12 mouse cellular contexts compared by ENCODE assay signal in the genomic region with DNA sequence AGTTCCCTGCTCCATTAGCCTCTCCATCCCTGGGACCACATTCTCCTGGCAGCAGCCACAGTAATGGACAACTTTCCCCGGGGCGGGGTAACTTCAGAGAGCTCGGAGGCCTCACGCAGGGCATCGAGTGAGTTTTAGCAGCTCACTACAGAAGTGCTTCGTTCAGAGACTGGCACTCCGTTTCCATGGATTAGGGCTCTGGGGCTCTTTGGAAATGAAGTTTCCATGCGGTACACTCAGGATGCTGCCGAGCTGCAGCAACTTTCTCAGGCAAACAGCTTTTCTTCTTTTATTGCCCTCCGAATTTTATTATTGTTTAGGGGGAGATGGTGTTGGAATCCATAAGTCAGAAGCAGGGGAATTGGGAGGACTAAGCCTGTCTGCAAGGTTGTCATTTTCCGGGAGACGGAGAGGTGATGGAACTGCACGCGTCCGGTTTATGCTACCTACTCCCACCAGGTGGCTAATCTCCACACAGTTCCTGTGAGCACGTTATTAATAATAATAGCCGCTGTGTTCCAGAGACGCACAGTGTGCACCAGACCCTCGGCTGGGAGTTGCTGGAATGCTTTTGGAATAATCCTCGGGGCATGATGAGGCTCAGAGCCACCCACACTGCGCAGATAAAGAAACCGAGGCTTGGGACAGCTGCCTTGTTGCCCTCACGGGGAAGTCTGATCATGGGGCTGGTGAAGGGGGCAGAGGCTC.
DNase-seq lines count a peak whose midpoint lies in the region; ATAC-seq and TF ChIP-seq lines count a peak whose summit lies in the region.
"Had no signal": no experiment of that assay in that cellular context is flagged by ENCODE, and none has a peak within 500 bp of the region (broad histone marks: within the 10 kb centered on the region; RNA-seq: fewer than 3 reads in every experiment).

No protein-coding gene starts in this region.

- no peaks in the 10 kb centered on the region for H3K9me3 ChIP-seq in heart, embryonic 16.5 days (replicated peaks; ENCODE audit: control insufficient read depth, low read length)
- H3K9me3 ChIP-seq in embryonic facial prominence, embryonic 12.5 days, result no peaks in the 10 kb centered on the region
- no peaks in the 10 kb centered on the region for H3K9me3 ChIP-seq in hindbrain, embryonic 15.5 days
- no peaks in the 10 kb centered on the region for H3K9me3 ChIP-seq in midbrain, postnatal 0 days (ENCODE audit: low read length)
- H3K9me3 ChIP-seq in kidney, embryonic 14.5 days (ENCODE audit: control insufficient read depth, low read length), result no peaks in the 10 kb centered on the region

- H3K4me2 ChIP-seq in heart, embryonic 16.5 days (ENCODE audit: low read depth, low read length), result peak overlapping the region; percentile 23
- H3K4me2 ChIP-seq in embryonic facial prominence, embryonic 12.5 days (replicated peaks), result peak overlapping the region; percentile 5; the same call in 1 of the 2 replicates
- H3K4me2 ChIP-seq in hindbrain, embryonic 15.5 days, result peak overlapping the region; percentile 27
- H3K4me2 ChIP-seq in midbrain, postnatal 0 days (ENCODE audit: low read depth, low read length, poor library complexity, severe bottlenecking), result peak overlapping the region; percentile 36
- no peak overlapping the region for H3K4me2 ChIP-seq in kidney, embryonic 14.5 days (replicated peaks; ENCODE audit: low read depth, low read length)

- DNase-seq in heart, adult 11 months, result no peak
- DNase-seq in midbrain, postnatal 0 days (ENCODE audit: low spot score), result peak; percentile 21
- DNase-seq in ovary, postnatal 36 days (ENCODE audit: low spot score), result no peak
- no peak for DNase-seq in B cell, adult 2 months
- DNase-seq: adrenal gland, postnatal 10 days; layer of hippocampus, adult 9-11 months; lung, adult 18-20 months; thymus, postnatal 36 days had no signal

- peak; percentile 66 for TF ChIP-seq CTCF in midbrain, postnatal 0 days (IDR thresholded peaks at IDR 0.05)

- 30% methylated on average over 23 of the region's 23 CpGs for WGBS in heart, embryonic 16.5 days
- 45% methylated on average over 23 of the region's 23 CpGs for WGBS in embryonic facial prominence, embryonic 12.5 days
- 32% methylated on average over 23 of the region's 23 CpGs for WGBS in hindbrain, embryonic 15.5 days
- 23% methylated on average over 23 of the region's 23 CpGs for WGBS in midbrain, postnatal 0 days
- 42% methylated on average over 23 of the region's 23 CpGs for WGBS in kidney, embryonic 14.5 days

- H3K36me3 ChIP-seq in heart, embryonic 16.5 days (ENCODE audit: control insufficient read depth, insufficient read depth), result no peaks in the 10 kb centered on the region
- no peaks in the 10 kb centered on the region for H3K36me3 ChIP-seq in embryonic facial prominence, embryonic 12.5 days
- H3K36me3 ChIP-seq in hindbrain, embryonic 15.5 days, result no peaks in the 10 kb centered on the region
- H3K36me3 ChIP-seq in midbrain, postnatal 0 days (ENCODE audit: insufficient read depth, low read length), result no peaks in the 10 kb centered on the region
- no peaks in the 10 kb centered on the region for H3K36me3 ChIP-seq in kidney, embryonic 14.5 days (ENCODE audit: control insufficient read depth, insufficient read depth, low read length)

- H3K4me1 ChIP-seq in heart, embryonic 16.5 days (ENCODE audit: control insufficient read depth, insufficient read depth, low read length), result peaks cover 2% of the 10 kb centered on the region; the same call in 1 of the 2 replicates
- H3K4me1 ChIP-seq in embryonic facial prominence, embryonic 12.5 days, result 0 out of 2 replicates have a peak, but pooled peaks cover 2% of the 10 kb centered on the region
- peaks cover 5% of the 10 kb centered on the region for H3K4me1 ChIP-seq in hindbrain, embryonic 15.5 days (replicated peaks)
- H3K4me1 ChIP-seq in midbrain, postnatal 0 days (ENCODE audit: insufficient read depth, low read length), result 0 out of 2 replicates have a peak, but pooled peaks cover 2% of the 10 kb centered on the region
- H3K4me1 ChIP-seq in kidney, embryonic 14.5 days (ENCODE audit: control insufficient read depth, insufficient read depth, low read length), result no peaks in the 10 kb centered on the region

- peaks cover 12% of the 10 kb centered on the region for H3K27me3 ChIP-seq in heart, embryonic 16.5 days (ENCODE audit: control insufficient read depth, insufficient read depth, low read length)
- no peaks in the 10 kb centered on the region for H3K27me3 ChIP-seq in embryonic facial prominence, embryonic 12.5 days
- H3K27me3 ChIP-seq in hindbrain, embryonic 15.5 days, result 0 out of 2 replicates have a peak, but pooled peaks cover 4% of the 10 kb centered on the region
- 0 out of 2 replicates have a peak, but pooled peaks cover 6% of the 10 kb centered on the region for H3K27me3 ChIP-seq in midbrain, postnatal 0 days (ENCODE audit: insufficient read depth, low read length)
- peaks cover 12% of the 10 kb centered on the region; the same call in 1 of the 2 replicates for H3K27me3 ChIP-seq in kidney, embryonic 14.5 days (ENCODE audit: control insufficient read depth, insufficient read depth, low read length)

- H3K9ac ChIP-seq in heart, embryonic 16.5 days (ENCODE audit: low read length), result no peak overlapping the region
- no peak overlapping the region for H3K9ac ChIP-seq in embryonic facial prominence, embryonic 12.5 days
- H3K9ac ChIP-seq in hindbrain, embryonic 15.5 days, result no peak overlapping the region
- no peak overlapping the region for H3K9ac ChIP-seq in midbrain, postnatal 0 days (replicated peaks; ENCODE audit: low read length, poor library complexity, severe bottlenecking)
- no peak overlapping the region for H3K9ac ChIP-seq in kidney, embryonic 14.5 days (ENCODE audit: low read depth, low read length)

- no peak overlapping the region for H3K27ac ChIP-seq in heart, embryonic 16.5 days (ENCODE audit: low read length)
- H3K27ac ChIP-seq in embryonic facial prominence, embryonic 12.5 days, result no peak overlapping the region
- H3K27ac ChIP-seq in hindbrain, embryonic 15.5 days (replicated peaks), result no peak overlapping the region
- H3K27ac ChIP-seq in midbrain, postnatal 0 days (ENCODE audit: low read depth, low read length), result no peak overlapping the region
- no peak overlapping the region for H3K27ac ChIP-seq in kidney, embryonic 14.5 days (ENCODE audit: low read depth, low read length)

- H3K4me3 ChIP-seq in heart, embryonic 16.5 days (ENCODE audit: low read length), result no peak overlapping the region
- H3K4me3 ChIP-seq in embryonic facial prominence, embryonic 12.5 days, result no peak overlapping the region
- no peak overlapping the region for H3K4me3 ChIP-seq in hindbrain, embryonic 15.5 days
- H3K4me3 ChIP-seq in midbrain, postnatal 0 days (ENCODE audit: low read depth, low read length), result no peak overlapping the region
- H3K4me3 ChIP-seq in kidney, embryonic 14.5 days (ENCODE audit: low read length), result no peak overlapping the region

- no peak for ATAC-seq in heart, embryonic 16.5 days (replicated peaks; ENCODE audit: extremely low read depth, insufficient read depth, low FRiP score)
- no peak for ATAC-seq in embryonic facial prominence, embryonic 12.5 days (ENCODE audit: insufficient number of reproducible peaks, insufficient read depth, low FRiP score, low TSS enrichment)
- ATAC-seq in hindbrain, embryonic 15.5 days (ENCODE audit: low FRiP score, low read depth), result no peak; the same call in 1 of the 2 replicates
- no peak for ATAC-seq in midbrain, postnatal 0 days (ENCODE audit: low FRiP score)
- no peak for ATAC-seq in kidney, embryonic 14.5 days (ENCODE audit: low FRiP score, low TSS enrichment)
